Mouse (Mus musculus) liver, embryonic 11.5 days (tissue): ENCODE results near the gene Icam2. TPM values are rescaled to one million over a fixed set of nuclear protein-coding genes. Genes with fewer than 3 reads are reported as not detected.

ENCODE experiments used
- ATAC-seq: fragments of 200-750 bp; cut with Nextera tagmentation; replicated peaks from 2 replicates; pipeline ENCODE4 v1.8.0; 2017; ENCODE audit warnings: moderate number of reproducible peaks, mild to moderate bottlenecking, moderate TSS enrichment, moderate library complexity; ENCODE audit not compliant: low FRiP score
- DNase-seq: peaks from one replicate; pipeline ENCODE4 v3.0.0-alpha.2; 2017; ENCODE audit warnings: low spot score
- H3K27ac ChIP-seq: fragments of 300-500 bp; sonication (generic); 2 replicates; pipeline ENCODE4 v1.5.1; 2014; ENCODE audit warnings: mild to moderate bottlenecking, low read depth, low read length, control low read depth
- H3K27me3 ChIP-seq: fragments of 300-500 bp; sonication (generic); replicated peaks from 2 replicates; pipeline ENCODE4 v1.6.1; 2014; ENCODE audit warnings: low read length, mixed read lengths; ENCODE audit not compliant: control insufficient read depth, insufficient read depth
- H3K36me3 ChIP-seq: fragments of 300-500 bp; sonication (generic); 2 replicates; pipeline ENCODE4 v1.6.1; 2014; ENCODE audit warnings: mild to moderate bottlenecking, low read length, moderate library complexity, mixed read lengths; ENCODE audit not compliant: control insufficient read depth, insufficient read depth
- H3K4me1 ChIP-seq: fragments of 300-500 bp; sonication (generic); replicated peaks from 2 replicates; pipeline ENCODE4 v1.6.1; 2014; ENCODE audit warnings: low read length, mixed read lengths; ENCODE audit not compliant: control insufficient read depth, insufficient read depth
- H3K4me2 ChIP-seq: fragments of 300-500 bp; sonication (generic); 2 replicates; pipeline ENCODE4 v1.6.1; 2014; ENCODE audit warnings: mild to moderate bottlenecking, control low read depth, moderate library complexity
- H3K4me3 ChIP-seq: fragments of 300-500 bp; sonication (generic); 2 replicates; pipeline ENCODE4 v1.5.1; 2014; ENCODE audit warnings: low read depth, low read length, control low read depth
- H3K9ac ChIP-seq: fragments of 300-500 bp; sonication (generic); 2 replicates; pipeline ENCODE4 v1.6.1; 2014; ENCODE audit warnings: low read depth, low read length, control low read depth
- H3K9me3 ChIP-seq: fragments of 300-500 bp; sonication (generic); 2 replicates; pipeline ENCODE4 v1.6.1; 2016; ENCODE audit warnings: low read length, inconsistent platforms, mixed read lengths; ENCODE audit not compliant: control insufficient read depth
- WGBS: fragments of 180-500 bp; shearing (Covaris S2); extraction: QIAGEN DNeasy Blood & Tissue Kit; methylation state at CpG from one replicate; pipeline ENCODE4 v1.1.7; 2014; 5-methylcytosine and 5-hydroxymethylcytosine counted together
- polyA plus RNA-seq: library from polyadenylated mRNA; unstranded; fragments of >200 nt; fragmentation: Nextera tagmentation; extraction: Ambion mirVana; gene quantifications from 2 replicates; pipeline ENCODE4 v1.2.1, GENCODE M21; 2014

The Icam2 gene
- polyA plus RNA-seq, result 36.2 and 41.6 TPM in 2 replicates

GRCm38 (mm10) chr11:106387791-106388216 is at the start of gene Icam2:
Icam2 (minus strand) TSS chr11:106388075.
- peak within 1 kb of the TSS; percentile 25 for H3K4me3 ChIP-seq

GRCm38 (mm10) chr11:106437543-106437942 is 49.7 kb upstream of the Icam2 start:
- Histone ChIP-seq H3K27me3 (no peaks in the 10 kb centered on the region), H3K36me3 (no peaks in the 10 kb centered on the region), H3K4me2 (no peak overlapping the region), H3K27ac (no peak overlapping the region), H3K4me3 (no peak overlapping the region), H3K9ac (no peak overlapping the region), H3K9me3 (no peaks in the 10 kb centered on the region), H3K4me1 (peaks cover 22% of the 10 kb centered on the region)
- no peak for ATAC-seq
- DNase-seq, result no peak
- 92% methylated on average over 2 of the region's 2 CpGs for WGBS

More at GRCm38 (mm10) chr11:106387791-106388216, at the start of gene Icam2:
- Histone ChIP-seq H3K4me2 (peak within 1 kb of the TSS; percentile 55), H3K27me3 (no peaks in the 10 kb centered on the region), H3K36me3 (no peaks in the 10 kb centered on the region), H3K9me3 (no peaks in the 10 kb centered on the region), H3K4me1 (peaks cover 45% of the 10 kb centered on the region), H3K27ac (peak within 1 kb of the TSS; percentile 57), H3K9ac (no peak within 1 kb of the TSS)
- 37% methylated on average over 6 of the region's 6 CpGs for WGBS
- no peak for DNase-seq
- ATAC-seq, result no peak

DNA sequence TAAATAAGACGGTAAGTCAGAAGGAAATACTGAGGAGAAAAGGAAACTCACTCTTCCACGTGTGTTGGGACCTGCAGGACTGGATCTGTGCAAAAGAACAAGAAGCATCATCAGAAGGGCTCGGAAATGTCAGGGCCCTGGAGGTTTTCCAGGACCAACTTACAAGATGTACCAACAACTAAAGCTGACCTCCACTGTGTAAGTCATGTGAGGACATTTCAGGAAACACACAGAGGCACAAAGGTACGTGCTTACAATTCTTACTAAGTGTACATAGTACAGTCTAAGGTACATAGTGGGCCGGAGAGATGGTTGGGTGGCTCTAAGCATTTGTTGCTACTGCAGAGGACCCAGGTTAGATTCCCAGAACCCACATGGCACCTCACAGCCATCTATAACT is 49.2 kb upstream of the Icam2 start:
- Histone ChIP-seq H3K4me1 (peaks cover 22% of the 10 kb centered on the region), H3K27me3 (no peaks in the 10 kb centered on the region), H3K9me3 (no peaks in the 10 kb centered on the region), H3K27ac (no peak overlapping the region), H3K36me3 (no peaks in the 10 kb centered on the region), H3K4me3 (no peak overlapping the region), H3K9ac (no peak overlapping the region), H3K4me2 (no peak overlapping the region)
- 87% methylated on average over 5 of the region's 5 CpGs for WGBS
- DNase-seq, result no peak
- no peak for ATAC-seq

GRCm38 (mm10) chr11:106430392-106430791 is 42.5 kb upstream of the Icam2 start:
- H3K36me3 ChIP-seq, result no peaks in the 10 kb centered on the region
- 89% methylated on average over 5 of the region's 5 CpGs for WGBS
- DNase-seq (no peak), ATAC-seq (no peak)
- H3K4me1 ChIP-seq, result no peaks in the 10 kb centered on the region
- no peak overlapping the region for H3K4me3 ChIP-seq
- H3K9ac ChIP-seq, result no peak overlapping the region
- H3K9me3 ChIP-seq, result no peaks in the 10 kb centered on the region
- no peak overlapping the region for H3K4me2 ChIP-seq
- no peak overlapping the region for H3K27ac ChIP-seq
- H3K27me3 ChIP-seq, result no peaks in the 10 kb centered on the region

DNA sequence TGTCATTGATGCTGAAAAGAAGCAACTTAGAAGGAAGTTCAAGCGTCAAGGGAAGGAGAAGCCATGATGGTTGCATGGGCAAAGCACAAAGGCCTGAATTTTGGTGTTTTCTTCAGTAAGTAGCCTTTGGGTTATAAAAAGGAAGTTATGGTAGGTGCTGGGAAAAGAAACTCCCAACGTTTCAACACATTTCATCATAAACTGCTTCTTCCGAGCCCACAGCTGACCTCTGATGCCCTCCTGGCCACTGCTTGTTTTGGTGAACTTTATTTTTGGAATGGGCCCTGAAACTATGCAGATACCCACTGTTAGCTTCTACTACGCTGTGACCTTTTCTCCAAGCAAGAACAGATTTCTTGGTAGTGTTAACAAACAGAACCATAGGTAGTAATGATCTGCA is 41.8 kb upstream of the Icam2 start:
- no peaks in the 10 kb centered on the region for H3K27me3 ChIP-seq
- H3K4me3 ChIP-seq, result no peak overlapping the region
- H3K9me3 ChIP-seq, result no peaks in the 10 kb centered on the region
- ATAC-seq (no peak), DNase-seq (no peak)
- H3K4me1 ChIP-seq, result no peaks in the 10 kb centered on the region
- no peak overlapping the region for H3K4me2 ChIP-seq
- no peaks in the 10 kb centered on the region for H3K36me3 ChIP-seq
- WGBS, result 69% methylated on average over 4 of the region's 4 CpGs
- H3K9ac ChIP-seq, result no peak overlapping the region
- no peak overlapping the region for H3K27ac ChIP-seq

DNA sequence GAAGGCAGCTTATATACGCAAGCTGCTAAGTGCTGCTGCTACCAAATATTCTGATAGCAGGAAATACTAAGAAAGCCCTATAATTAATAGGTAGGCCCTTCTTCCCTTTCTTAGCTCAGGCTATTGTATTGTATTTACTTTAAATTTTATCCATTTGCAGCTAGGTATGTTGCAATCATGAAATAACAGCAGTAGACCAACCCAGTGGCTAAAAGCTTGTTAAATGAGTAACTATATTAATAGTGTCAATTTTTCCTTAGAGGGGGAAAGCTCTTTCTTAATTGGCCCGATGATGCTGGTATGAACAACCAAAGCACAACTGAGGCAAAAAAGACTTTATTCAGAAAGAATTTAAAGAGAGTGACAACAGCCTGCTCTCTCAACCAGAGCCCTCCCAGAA is 40.7 kb upstream of the Icam2 start:
- H3K27me3 ChIP-seq, result no peaks in the 10 kb centered on the region
- H3K4me1 ChIP-seq, result no peaks in the 10 kb centered on the region
- no peak overlapping the region for H3K9ac ChIP-seq
- H3K9me3 ChIP-seq, result no peaks in the 10 kb centered on the region
- no peak overlapping the region for H3K27ac ChIP-seq
- no peaks in the 10 kb centered on the region for H3K36me3 ChIP-seq
- no peak overlapping the region for H3K4me3 ChIP-seq
- DNase-seq (no peak), ATAC-seq (no peak)
- 92% methylated on average over 2 of the region's 2 CpGs for whole genome bisulfite sequencing
- H3K4me2 ChIP-seq, result no peak overlapping the region

- DNase-seq (no peak), ATAC-seq (no peak)
- Histone ChIP-seq H3K4me2 (no peak overlapping the region), H3K36me3 (no peaks in the 10 kb centered on the region), H3K4me3 (no peak overlapping the region), H3K27ac (no peak overlapping the region), H3K9ac (no peak overlapping the region), H3K9me3 (no peaks in the 10 kb centered on the region), H3K27me3 (no peaks in the 10 kb centered on the region), H3K4me1 (no peaks in the 10 kb centered on the region)
- WGBS, result 49% methylated on average over 4 of the region's 4 CpGs
Measured at GRCm38 (mm10) chr11:106428106-106428505, 40.2 kb upstream of the Icam2 start.

- Histone ChIP-seq H3K27ac (no peak overlapping the region), H3K4me3 (no peak overlapping the region), H3K36me3 (no peaks in the 10 kb centered on the region), H3K4me1 (no peaks in the 10 kb centered on the region), H3K9me3 (no peaks in the 10 kb centered on the region), H3K9ac (no peak overlapping the region), H3K4me2 (no peak overlapping the region), H3K27me3 (no peaks in the 10 kb centered on the region)
- no peak for DNase-seq
- WGBS, result 88% methylated on average over 4 of the region's 4 CpGs
- no peak for ATAC-seq
Measured at GRCm38 (mm10) chr11:106426447-106426846, 38.6 kb upstream of the Icam2 start.

GRCm38 (mm10) chr11:106425201-106425600 is 37.3 kb upstream of the Icam2 start:
- ATAC-seq (no peak), DNase-seq (no peak)
- Histone ChIP-seq H3K4me2 (no peak overlapping the region), H3K4me1 (no peaks in the 10 kb centered on the region), H3K9ac (no peak overlapping the region), H3K27me3 (no peaks in the 10 kb centered on the region), H3K9me3 (no peaks in the 10 kb centered on the region), H3K27ac (no peak overlapping the region), H3K4me3 (no peak overlapping the region), H3K36me3 (no peaks in the 10 kb centered on the region)
- 91% methylated on average over 5 of the region's 5 CpGs for WGBS
